Mouse (Mus musculus): Measurements from ENCODE around the gene Rela.

Gene Rela

GRCm38 (mm10) chr19:5637069-5638047 lies at the start of gene Rela:
Gene Rela (plus strand): TSS chr19:5637483.
- peak; percentile 81 to 94 for DNase-seq (ENCODE audit: low spot score in 2 of 2)

GRCm38 (mm10) chr19:5589159-5589558 lies 48.1 kb upstream of the Rela start:
- no peak for DNase-seq (ENCODE audit: low spot score in 2 of 2)

- no peak for DNase-seq (ENCODE audit: low spot score in 2 of 2)
These were observed 45.4 kb upstream of the Rela start for GRCm38 (mm10) chr19:5591888-5592287.

- DNase-seq (ENCODE audit: low spot score in 2 of 2), result no peak
These were observed 38.1 kb upstream of the Rela start for GRCm38 (mm10) chr19:5599224-5599623.

GRCm38 (mm10) chr19:5601752-5602541 lies 35.3 kb upstream of the Rela start, which contains the start of gene Rnaseh2c:
Gene Rnaseh2c (plus strand): TSS chr19:5601873.
- peak; percentile 81 to 87 for DNase-seq (ENCODE audit: low spot score in 2 of 2)

GRCm38 (mm10) chr19:5603664-5604063 lies 33.6 kb upstream of the Rela start:
- DNase-seq (ENCODE audit: low spot score in 2 of 2), result no peak

GRCm38 (mm10) chr19:5605126-5605525 lies 32.2 kb upstream of the Rela start:
- DNase-seq (ENCODE audit: low spot score in 2 of 2), result no peak

GRCm38 (mm10) chr19:5606196-5606595 lies 31.1 kb upstream of the Rela start:
- no peak for DNase-seq (ENCODE audit: low spot score in 2 of 2)

GRCm38 (mm10) chr19:5607705-5608410 lies 29.4 kb upstream of the Rela start:
- no peak for DNase-seq (ENCODE audit: low spot score in 2 of 2)

- no peak for DNase-seq (ENCODE audit: low spot score in 2 of 2)
These were observed 28.6 kb upstream of the Rela start for GRCm38 (mm10) chr19:5608707-5609106.

- DNase-seq (ENCODE audit: low spot score in 2 of 2), result no peak
These were observed 28.1 kb upstream of the Rela start for GRCm38 (mm10) chr19:5609171-5609546.

GRCm38 (mm10) chr19:5609547-5610404 lies 27.5 kb upstream of the Rela start, which contains the start of gene Kat5:
Gene Kat5 (minus strand): TSS chr19:5610237.
- DNase-seq (ENCODE audit: low spot score in 2 of 2), result peak; percentile 84 to 93

- DNase-seq (ENCODE audit: low spot score in 2 of 2), result no peak
These were observed 25.3 kb upstream of the Rela start for GRCm38 (mm10) chr19:5611973-5612372.

- no peak for DNase-seq (ENCODE audit: low spot score in 2 of 2)
These were observed 24.4 kb upstream of the Rela start for GRCm38 (mm10) chr19:5612762-5613411.

GRCm38 (mm10) chr19:5614953-5615352 lies 22.3 kb upstream of the Rela start:
- no peak for DNase-seq (ENCODE audit: low spot score in 2 of 2)

GRCm38 (mm10) chr19:5620007-5620406 lies 17.3 kb upstream of the Rela start:
- DNase-seq (ENCODE audit: low spot score in 2 of 2), result no peak

GRCm38 (mm10) chr19:5621884-5622283 lies 15.4 kb upstream of the Rela start:
- DNase-seq (ENCODE audit: low spot score in 2 of 2), result no peak

GRCm38 (mm10) chr19:5625311-5625710 lies 12.0 kb upstream of the Rela start:
- DNase-seq (ENCODE audit: low spot score in 2 of 2), result no peak

- no peak for DNase-seq (ENCODE audit: low spot score in 2 of 2)
These were observed 7.4 kb upstream of the Rela start for GRCm38 (mm10) chr19:5629907-5630306.

GRCm38 (mm10) chr19:5632120-5632519 lies 5.2 kb upstream of the Rela start:
- DNase-seq (ENCODE audit: low spot score in 2 of 2), result no peak

Measured in spleen, postnatal 4 days (tissue).